Mouse (Mus musculus) brain, embryonic 14.5 days (tissue): ENCODE results near the gene Gm16867. TPM values are rescaled to one million over a fixed set of nuclear protein-coding genes. Genes with fewer than 3 reads are reported as not detected.
"Not testable (repeated sequence)": the region's sequence is repeated elsewhere in the genome, so short reads cannot be mapped to it uniquely, and the experiment has no call there.

ENCODE experiments used
- DNase-seq: peaks from one replicate; pipeline ENCODE4 v3.0.0-alpha.2; 2011; ENCODE audit warnings: low read depth
- polyA plus RNA-seq: library from polyadenylated mRNA; depleted of rRNA; stranded (reverse); fragments of >200 nt; gene quantifications from 2 replicates; pipeline ENCODE4 v1.2.3, GENCODE M21; 2012; rRNA removed

Gene Gm16867
- polyA plus RNA-seq: not detected in 2 replicates

GRCm38 (mm10) chr14:69503174-69503573 lies at the start of gene Gm16867:
TSS of gene Gm16867 (minus strand) at chr14:69503362.
- DNase-seq: not testable (repeated sequence)

DNA sequence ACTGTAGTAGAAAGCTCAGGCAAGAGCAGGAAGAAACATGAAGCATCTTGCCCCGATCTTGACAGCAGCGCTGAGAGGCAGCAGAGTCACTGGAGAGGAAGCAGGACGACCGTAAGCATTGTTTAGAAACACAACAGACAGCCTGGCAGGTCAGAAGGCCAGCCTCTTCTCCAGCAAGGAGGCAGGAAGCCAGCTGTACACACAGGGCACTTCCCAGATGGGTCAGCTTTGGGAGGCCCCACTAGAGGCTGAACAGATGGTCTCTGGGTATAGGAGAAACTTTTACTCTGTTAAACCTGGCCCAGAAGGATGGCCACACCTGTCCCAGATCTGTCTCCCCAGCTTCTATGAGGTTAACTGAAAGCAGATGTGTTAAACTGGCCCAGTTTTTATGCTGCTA lies 44.1 kb upstream of the Gm16867 start:
- not testable (repeated sequence) for DNase-seq

GRCm38 (mm10) chr14:69545052-69545451 lies 41.9 kb upstream of the Gm16867 start:
- DNase-seq: not testable (repeated sequence)

DNA sequence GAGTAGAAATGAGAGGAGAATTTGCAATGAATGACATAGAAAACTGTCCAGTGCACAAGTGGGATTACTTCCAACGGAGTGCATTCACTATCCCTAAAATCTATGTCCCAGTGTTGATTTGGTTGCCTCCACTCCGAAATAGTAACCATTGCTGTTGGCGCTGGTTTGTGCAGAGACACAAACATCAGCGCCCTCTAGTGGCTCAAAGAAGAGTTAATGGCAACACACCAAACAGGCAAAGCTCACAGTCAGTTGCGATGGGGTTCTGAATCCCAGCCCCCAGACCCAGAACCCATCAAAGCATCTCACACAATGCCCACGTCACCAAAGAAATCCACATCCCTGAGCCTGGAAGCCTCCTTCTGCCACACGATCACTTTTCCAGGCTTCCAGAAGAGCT lies 40.9 kb upstream of the Gm16867 start:
- not testable (repeated sequence) for DNase-seq

DNA sequence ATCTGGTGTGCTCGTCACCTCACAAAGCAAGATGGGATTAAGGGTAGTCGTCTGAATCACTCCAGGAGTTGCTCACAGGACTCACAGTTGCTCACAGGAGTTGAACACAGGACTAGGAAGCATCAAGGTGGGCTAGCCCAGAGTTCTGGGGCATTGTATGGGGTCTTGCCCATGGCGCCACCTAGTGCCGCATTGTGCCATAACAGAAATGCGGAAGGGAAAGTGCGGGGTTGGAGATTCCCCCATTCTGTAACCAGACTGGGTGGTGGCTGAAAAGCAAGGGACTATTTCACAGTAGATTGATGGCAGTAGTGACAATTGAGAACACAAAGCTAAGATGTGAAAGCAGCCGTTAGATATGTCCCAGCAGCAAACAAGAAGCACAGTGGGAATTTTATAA lies 39.5 kb upstream of the Gm16867 start:
- DNase-seq: not testable (repeated sequence)

DNA sequence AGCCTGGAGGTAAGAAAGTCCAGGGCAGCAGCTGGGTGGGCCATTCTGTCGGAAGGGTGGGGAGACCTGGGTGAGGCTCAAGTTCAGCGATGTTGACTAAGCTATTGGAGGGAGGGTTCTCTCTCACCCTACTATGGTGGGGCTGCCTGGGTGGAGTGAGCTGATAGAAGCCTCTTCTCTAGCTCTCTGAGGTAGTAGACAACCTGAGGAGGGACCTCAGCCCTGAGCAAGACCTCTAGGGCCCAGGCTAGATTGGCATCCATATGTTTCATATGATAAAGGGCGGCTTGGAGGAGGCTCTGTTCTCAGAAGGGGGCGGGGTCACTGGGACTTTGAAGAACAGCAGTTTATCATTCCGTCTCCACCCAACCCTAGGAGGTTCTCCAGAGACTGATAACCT lies 37.0 kb upstream of the Gm16867 start:
- DNase-seq: not testable (repeated sequence)

DNA sequence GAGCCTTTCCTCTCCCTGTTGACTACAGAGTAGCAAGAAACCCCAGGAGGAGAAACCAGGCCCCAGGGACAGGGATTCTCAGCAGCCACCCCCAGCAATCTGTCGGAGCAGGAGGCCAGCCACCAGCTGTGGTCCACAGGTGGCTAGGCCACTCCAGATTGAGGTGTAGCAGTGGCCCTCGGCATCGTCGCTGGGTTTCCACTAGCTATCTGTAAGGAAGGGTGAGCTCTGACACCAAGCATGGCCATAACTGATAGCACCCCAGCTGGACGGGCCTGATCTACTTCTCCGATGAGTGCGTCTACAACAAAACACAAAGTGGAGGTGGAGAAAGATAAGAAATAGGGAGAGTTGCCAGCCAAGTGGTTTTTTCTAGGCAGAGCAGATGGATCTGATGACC lies 33.4 kb upstream of the Gm16867 start:
- not testable (repeated sequence) for DNase-seq

- DNase-seq: not testable (repeated sequence)
Observed at GRCm38 (mm10) chr14:69526202-69526601, 23.0 kb upstream of the Gm16867 start.

DNA sequence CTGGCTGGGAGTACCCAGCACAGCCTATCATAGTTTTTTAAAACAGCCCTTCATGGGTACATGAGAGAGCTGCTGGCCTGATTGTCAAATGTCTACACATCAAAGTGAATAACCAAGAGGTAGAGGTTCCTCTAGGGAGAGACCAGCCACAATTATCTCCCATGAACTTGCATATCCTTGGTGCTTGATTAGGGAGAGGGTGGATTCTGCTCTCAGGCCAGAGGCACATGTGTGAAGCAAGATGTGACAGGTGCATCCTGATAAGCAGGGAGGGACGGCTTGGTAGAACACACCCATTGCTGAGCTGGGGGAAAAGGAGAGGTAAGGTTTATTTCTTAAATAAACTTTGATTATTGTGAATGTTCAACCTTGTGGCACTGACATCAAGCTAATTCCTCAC lies 19.8 kb upstream of the Gm16867 start:
- DNase-seq: not testable (repeated sequence)

- not testable (repeated sequence) for DNase-seq
Observed at GRCm38 (mm10) chr14:69520810-69521209, 17.6 kb upstream of the Gm16867 start.

- DNase-seq: not testable (repeated sequence)
Observed at GRCm38 (mm10) chr14:69512449-69512848, 9.3 kb upstream of the Gm16867 start, which contains the start of gene Gm27179. TSS of gene Gm27179 (minus strand) at chr14:69512549.

GRCm38 (mm10) chr14:69507000-69507399 lies 3.8 kb upstream of the Gm16867 start:
- DNase-seq: not testable (repeated sequence)

DNA sequence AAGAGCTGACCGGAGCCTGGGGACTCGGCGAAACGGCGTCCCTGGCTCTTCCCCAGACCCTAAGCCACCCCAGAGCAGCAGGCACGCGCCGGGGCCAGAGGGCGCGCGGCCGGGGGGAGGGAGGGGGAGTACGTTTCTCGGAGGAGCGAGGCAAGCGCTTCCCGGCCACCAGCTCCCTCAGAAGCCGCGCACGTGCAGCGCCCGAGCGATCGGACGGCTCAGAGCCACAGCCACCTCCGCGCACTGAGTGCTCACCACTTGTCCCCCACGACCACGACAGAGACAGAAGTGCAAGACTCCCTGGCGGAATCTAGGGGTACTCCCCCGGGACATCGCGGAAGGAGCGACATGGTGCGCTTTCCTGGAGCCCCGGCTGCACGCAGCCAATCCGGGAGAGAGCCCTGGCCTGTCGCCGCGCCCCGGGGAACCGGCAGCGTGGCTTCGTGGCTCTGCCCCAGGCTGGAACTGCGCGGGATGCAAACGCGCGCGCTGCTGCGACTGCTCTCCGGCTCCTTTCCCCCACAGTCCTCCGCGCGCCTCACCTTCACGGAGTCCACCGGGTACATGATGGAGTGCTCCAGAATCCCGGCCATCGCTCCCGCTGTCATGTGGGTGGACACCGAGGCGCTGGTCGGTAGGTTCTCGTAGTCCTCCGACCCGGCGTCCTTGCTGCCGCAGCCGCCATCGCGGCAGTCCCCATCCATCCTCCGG lies 567 bp downstream of the Gm16867 start:
- not testable (repeated sequence) for DNase-seq

- not testable (repeated sequence) for DNase-seq
Observed at GRCm38 (mm10) chr14:69496259-69496658, 6.9 kb downstream of the Gm16867 start.

- not testable (repeated sequence) for DNase-seq
Observed at GRCm38 (mm10) chr14:69494946-69495345, 8.2 kb downstream of the Gm16867 start.

DNA sequence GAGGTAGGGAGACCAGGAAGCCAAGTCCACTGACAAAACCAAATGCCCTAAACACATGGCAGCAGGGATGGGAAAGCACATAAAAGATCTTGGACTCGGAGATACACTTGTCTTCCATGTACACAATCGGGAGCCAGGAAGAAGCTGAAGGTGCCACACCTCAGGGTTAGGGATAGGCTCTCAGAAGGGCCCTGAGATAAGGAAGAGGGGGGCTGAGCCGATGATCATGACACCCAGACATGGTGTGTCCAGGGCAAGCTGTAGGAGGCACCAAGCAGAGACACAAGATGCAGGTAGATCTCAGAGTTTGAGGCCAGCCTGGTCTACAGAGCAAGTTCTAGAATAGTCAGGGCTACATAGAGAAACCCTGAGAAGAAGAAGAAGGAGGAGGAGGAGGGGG lies 8.6 kb downstream of the Gm16867 start:
- not testable (repeated sequence) for DNase-seq

GRCm38 (mm10) chr14:69488001-69488400 lies 15.2 kb downstream of the Gm16867 start:
- not testable (repeated sequence) for DNase-seq

- DNase-seq: not testable (repeated sequence)
Observed at GRCm38 (mm10) chr14:69485466-69486135, 17.6 kb downstream of the Gm16867 start.

- DNase-seq: not testable (repeated sequence)
Observed at GRCm38 (mm10) chr14:69473941-69474646, 29.1 kb downstream of the Gm16867 start.

DNA sequence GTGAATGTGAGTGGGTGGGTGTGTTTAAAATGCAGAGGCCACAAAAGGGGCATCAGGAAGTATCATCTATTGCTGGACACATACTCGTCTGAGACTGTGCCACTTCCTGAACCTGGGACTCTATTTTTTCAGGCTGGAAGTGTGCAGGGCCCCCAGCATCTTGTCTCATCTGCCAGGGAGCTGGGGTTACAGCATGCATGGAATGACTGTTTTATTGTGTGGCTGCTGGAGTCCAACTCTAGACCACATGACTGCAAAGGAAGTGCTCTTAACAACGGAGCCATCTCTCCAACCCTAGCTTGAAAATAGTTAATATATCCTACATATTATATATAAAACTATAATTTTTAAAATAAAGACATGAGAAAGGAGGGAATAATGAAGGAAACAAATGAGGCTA lies 29.8 kb downstream of the Gm16867 start:
- not testable (repeated sequence) for DNase-seq

- DNase-seq: not testable (repeated sequence)
Observed at GRCm38 (mm10) chr14:69470122-69470708, 32.9 kb downstream of the Gm16867 start.
